Mouse (Mus musculus): Measurements from ENCODE around the gene Sept9. TPM values are rescaled to one million over a fixed set of nuclear protein-coding genes. Genes with fewer than 3 reads are reported as not detected.

The Sept9 gene
- polyA plus RNA-seq, 1 experiment from 2014 or later, result 44.1 TPM

- Histone ChIP-seq H3K9me3 (replicated peaks) (no peaks in the 10 kb centered on the region), H3K4me3 (replicated peaks) (no peak overlapping the region), H3K27me3 (no peaks in the 10 kb centered on the region), H3K27ac (no peak overlapping the region), H3K36me3 (0 out of 2 replicates have a peak, but pooled peaks cover 2% of the 10 kb centered on the region), H3K9ac (no peak overlapping the region), H3K4me2 (no peak overlapping the region), H3K4me1 (replicated peaks) (peaks cover 6% of the 10 kb centered on the region; the same call in 1 of the 2 replicates)
- 74% methylated on average over 1 of the region's 1 CpGs for WGBS (ENCODE audit: insufficient replicate concordance)
- DNase-seq, result no peak
- no peak for ATAC-seq (ENCODE audit: low read depth)
These were observed 57.8 kb downstream of the Sept9 start for GRCm38 (mm10) chr11:117257266-117257665.

- DNase-seq (no peak), ATAC-seq (ENCODE audit: low read depth) (no peak)
- no peak overlapping the region for H3K9ac ChIP-seq
- H3K4me2 ChIP-seq, result no peak overlapping the region
- H3K9me3 ChIP-seq (replicated peaks), result no peaks in the 10 kb centered on the region
- peaks cover 6% of the 10 kb centered on the region; the same call in 1 of the 2 replicates for H3K4me1 ChIP-seq (replicated peaks)
- 0 out of 2 replicates have a peak, but pooled peaks cover 2% of the 10 kb centered on the region for H3K36me3 ChIP-seq
- no peaks in the 10 kb centered on the region for H3K27me3 ChIP-seq
- H3K27ac ChIP-seq, result no peak overlapping the region
- no peak overlapping the region for H3K4me3 ChIP-seq (replicated peaks)
These were observed 58.4 kb downstream of the Sept9 start for GRCm38 (mm10) chr11:117257842-117258241.

GRCm38 (mm10) chr11:117259178-117259960 is 59.9 kb downstream of the Sept9 start:
- H3K4me3 ChIP-seq (replicated peaks), result no peak overlapping the region
- H3K9ac ChIP-seq, result no peak overlapping the region
- ATAC-seq (ENCODE audit: low read depth), result no peak
- H3K4me2 ChIP-seq, result no peak overlapping the region
- 50% methylated on average over 9 of the region's 9 CpGs for WGBS (ENCODE audit: insufficient replicate concordance)
- H3K36me3 ChIP-seq, result 0 out of 2 replicates have a peak, but pooled peaks cover 2% of the 10 kb centered on the region
- no peaks in the 10 kb centered on the region for H3K9me3 ChIP-seq (replicated peaks)
- H3K27ac ChIP-seq, result no peak overlapping the region
- no peak for DNase-seq
- H3K27me3 ChIP-seq, result peaks cover 2% of the 10 kb centered on the region
- H3K4me1 ChIP-seq (replicated peaks), result peaks cover 19% of the 10 kb centered on the region

GRCm38 (mm10) chr11:117260631-117261030 is 61.2 kb downstream of the Sept9 start:
- Histone ChIP-seq H3K27ac (no peak overlapping the region), H3K27me3 (peaks cover 13% of the 10 kb centered on the region), H3K36me3 (0 out of 2 replicates have a peak, but pooled peaks cover 2% of the 10 kb centered on the region), H3K9ac (no peak overlapping the region), H3K4me3 (replicated peaks) (no peak overlapping the region), H3K4me2 (no peak overlapping the region), H3K4me1 (replicated peaks) (peaks cover 24% of the 10 kb centered on the region), H3K9me3 (replicated peaks) (no peaks in the 10 kb centered on the region)
- DNase-seq (no peak), ATAC-seq (ENCODE audit: low read depth) (no peak)
- WGBS (ENCODE audit: insufficient replicate concordance), result 59% methylated on average over 9 of the region's 9 CpGs

- no peak overlapping the region for H3K4me2 ChIP-seq
- DNase-seq (no peak), ATAC-seq (ENCODE audit: low read depth) (no peak)
- no peak overlapping the region for H3K9ac ChIP-seq
- H3K9me3 ChIP-seq (replicated peaks), result no peaks in the 10 kb centered on the region
- H3K27ac ChIP-seq, result no peak overlapping the region
- H3K36me3 ChIP-seq, result no peaks in the 10 kb centered on the region
- no peak overlapping the region for H3K4me3 ChIP-seq (replicated peaks)
- H3K27me3 ChIP-seq, result peaks cover 32% of the 10 kb centered on the region
- 49% methylated on average over 9 of the region's 9 CpGs for WGBS (ENCODE audit: insufficient replicate concordance)
- peaks cover 45% of the 10 kb centered on the region for H3K4me1 ChIP-seq (replicated peaks)
These were observed 63.8 kb downstream of the Sept9 start for GRCm38 (mm10) chr11:117263096-117263808.

GRCm38 (mm10) chr11:117264162-117265021 is 64.9 kb downstream of the Sept9 start:
- H3K9me3 ChIP-seq (replicated peaks), result no peaks in the 10 kb centered on the region
- no peak overlapping the region for H3K9ac ChIP-seq
- H3K27me3 ChIP-seq, result peaks cover 32% of the 10 kb centered on the region
- H3K4me2 ChIP-seq, result no peak overlapping the region
- ATAC-seq (ENCODE audit: low read depth) (no peak), DNase-seq (no peak)
- 64% methylated on average over 13 of the region's 13 CpGs for WGBS (ENCODE audit: insufficient replicate concordance)
- H3K4me3 ChIP-seq (replicated peaks), result no peak overlapping the region
- no peaks in the 10 kb centered on the region for H3K36me3 ChIP-seq
- H3K27ac ChIP-seq, result no peak overlapping the region; the same call in 1 of the 2 replicates
- H3K4me1 ChIP-seq (replicated peaks), result peaks cover 56% of the 10 kb centered on the region

- ATAC-seq (ENCODE audit: low read depth) (peak; percentile 43), DNase-seq (no peak)
- 2% methylated on average over 18 of the region's 18 CpGs for WGBS (ENCODE audit: insufficient replicate concordance)
- Histone ChIP-seq H3K27ac (peak overlapping the region; percentile 47; the same call in 1 of the 2 replicates), H3K36me3 (no peaks in the 10 kb centered on the region), H3K27me3 (peaks cover 32% of the 10 kb centered on the region), H3K4me1 (replicated peaks) (peaks cover 57% of the 10 kb centered on the region), H3K9me3 (replicated peaks) (no peaks in the 10 kb centered on the region), H3K4me2 (peak overlapping the region; percentile 66), H3K4me3 (replicated peaks) (peak overlapping the region; percentile 57), H3K9ac (peak overlapping the region; percentile 55)
These were observed 66.0 kb downstream of the Sept9 start for GRCm38 (mm10) chr11:117265270-117265980.

GRCm38 (mm10) chr11:117265981-117266905 is 66.8 kb downstream of the Sept9 start:
- H3K4me2 ChIP-seq, result peak overlapping the region; percentile 66
- DNase-seq (peak; percentile 32), ATAC-seq (ENCODE audit: low read depth) (peak; percentile 62)
- under 1% methylated on average over 57 of the region's 69 CpGs for WGBS (ENCODE audit: insufficient replicate concordance)
- no peaks in the 10 kb centered on the region for H3K9me3 ChIP-seq (replicated peaks)
- H3K36me3 ChIP-seq, result no peaks in the 10 kb centered on the region
- peak overlapping the region; percentile 57 for H3K4me3 ChIP-seq (replicated peaks)
- H3K4me1 ChIP-seq (replicated peaks), result peaks cover 57% of the 10 kb centered on the region
- peaks cover 32% of the 10 kb centered on the region for H3K27me3 ChIP-seq
- peak overlapping the region; percentile 55 for H3K9ac ChIP-seq
- H3K27ac ChIP-seq, result peak overlapping the region; percentile 53

GRCm38 (mm10) chr11:117266906-117267721 is 67.7 kb downstream of the Sept9 start:
- peak overlapping the region; percentile 55 for H3K9ac ChIP-seq
- H3K9me3 ChIP-seq (replicated peaks), result no peaks in the 10 kb centered on the region
- peak overlapping the region; percentile 57 for H3K4me3 ChIP-seq (replicated peaks)
- no peak for DNase-seq
- peaks cover 32% of the 10 kb centered on the region for H3K27me3 ChIP-seq
- H3K4me2 ChIP-seq, result peak overlapping the region; percentile 66
- ATAC-seq (ENCODE audit: low read depth), result no peak
- H3K36me3 ChIP-seq, result 0 out of 2 replicates have a peak, but pooled peaks cover 3% of the 10 kb centered on the region
- H3K4me1 ChIP-seq (replicated peaks), result peaks cover 57% of the 10 kb centered on the region
- under 1% methylated on average over 37 of the region's 37 CpGs for WGBS (ENCODE audit: insufficient replicate concordance)
- H3K27ac ChIP-seq, result peak overlapping the region; percentile 53
